In genomic region chr12:109443276-109443675, GRCm38 (mm10) we compare ENCODE assay signal across 20 mouse cellular contexts. TPM values are rescaled to one million over a fixed set of nuclear protein-coding genes. Genes with fewer than 3 reads are reported as not detected.
A peak's percentile ranks its signal among the peaks of the same experiment; 100 is the strongest.
DNase-seq lines count a peak whose midpoint lies in the region; ATAC-seq and TF ChIP-seq lines count a peak whose summit lies in the region.
"Had no signal": no experiment of that assay in that cellular context is flagged by ENCODE, and none has a peak within 500 bp of the region (broad histone marks: within the 10 kb centered on the region; RNA-seq: fewer than 3 reads in every experiment).

No protein-coding gene starts in this region.

- no peak overlapping the region for H3K9ac ChIP-seq in forebrain, embryonic 13.5 days
- H3K9ac ChIP-seq: hindbrain, embryonic 15.5 days; liver, embryonic 15.5 days; midbrain, embryonic 12.5 days had no signal

- peaks cover 77% of the 10 kb centered on the region for H3K4me1 ChIP-seq in forebrain, embryonic 13.5 days
- H3K4me1 ChIP-seq in limb, embryonic 10.5 days, result peaks cover 85% of the 10 kb centered on the region
- no peaks in the 10 kb centered on the region for H3K4me1 ChIP-seq in lung, adult 2 months (ENCODE audit: control insufficient read depth, insufficient read depth, low read length)

- no peak overlapping the region for H3K4me2 ChIP-seq in forebrain, embryonic 13.5 days
- H3K4me2 ChIP-seq: hindbrain, embryonic 15.5 days; liver, embryonic 15.5 days; midbrain, embryonic 12.5 days had no signal

- 64% methylated on average over 3 of the region's 3 CpGs for WGBS in forebrain, embryonic 13.5 days
- 40% methylated on average over 3 of the region's 3 CpGs for WGBS in limb, embryonic 10.5 days
- 76% methylated on average over 3 of the region's 3 CpGs for WGBS in lung, adult 2 months

- H3K27me3 ChIP-seq in forebrain, embryonic 13.5 days, result peaks cover 21% of the 10 kb centered on the region
- peaks cover 46% of the 10 kb centered on the region for H3K27me3 ChIP-seq in limb, embryonic 10.5 days (ENCODE audit: low read depth, poor library complexity, severe bottlenecking)

- H3K4me3 ChIP-seq in forebrain, embryonic 13.5 days, result no peak overlapping the region
- H3K4me3 ChIP-seq in limb, embryonic 10.5 days, result no peak overlapping the region
- H3K4me3 ChIP-seq in lung, adult 2 months (replicated peaks; ENCODE audit: extremely low read depth, low read depth, low read length), result no peak overlapping the region
- H3K4me3 ChIP-seq: hindbrain, embryonic 15.5 days; liver, embryonic 15.5 days; midbrain, embryonic 12.5 days had no signal

- TF ChIP-seq POLR2A in lung, adult 2 months (IDR thresholded peaks at IDR 0.05; ENCODE audit: borderline replicate concordance, extremely low read depth, low read depth, low read length), result no peak

- H3K36me3 ChIP-seq in forebrain, embryonic 13.5 days (ENCODE audit: poor library complexity, severe bottlenecking), result no peaks in the 10 kb centered on the region
- H3K36me3 ChIP-seq in limb, embryonic 10.5 days, result no peaks in the 10 kb centered on the region
- H3K36me3 ChIP-seq: hindbrain, embryonic 15.5 days; liver, embryonic 15.5 days; midbrain, embryonic 12.5 days had no signal

- H3K9me3 ChIP-seq in forebrain, embryonic 13.5 days (replicated peaks), result no peaks in the 10 kb centered on the region
- no peaks in the 10 kb centered on the region for H3K9me3 ChIP-seq in limb, embryonic 10.5 days (replicated peaks)
- H3K9me3 ChIP-seq: hindbrain, embryonic 15.5 days; liver, embryonic 15.5 days; midbrain, embryonic 12.5 days had no signal

- no peak overlapping the region for H3K27ac ChIP-seq in forebrain, embryonic 13.5 days
- peak overlapping the region; percentile 74 for H3K27ac ChIP-seq in limb, embryonic 10.5 days
- H3K27ac ChIP-seq: hindbrain, embryonic 15.5 days; liver, embryonic 15.5 days; midbrain, embryonic 12.5 days had no signal

- peak; percentile 43; the same call in 1 of the 2 replicates for ATAC-seq in forebrain, embryonic 13.5 days
- no peak for ATAC-seq in erythroid progenitor cell, adult 5-6 weeks (replicated peaks; ENCODE audit: low FRiP score, poor library complexity, severe bottlenecking)

- peak; percentile 49 for DNase-seq in layer of hippocampus, adult 11-12 months (ENCODE audit: low spot score)
- DNase-seq in layer of hippocampus, postnatal 25 days (ENCODE audit: extremely low spot score in 1 of 2, low spot score in 1 of 2), result no peak
- DNase-seq in brain, adult 2 months (ENCODE audit: low read depth, low spot score), result peak; percentile 64
- no peak for DNase-seq in limb, embryonic 10.5 days (ENCODE audit: low spot score)
- DNase-seq in lung, adult 2 months, result no peak
- DNase-seq in kidney, adult 18-20 months, result no peak
- DNase-seq: adrenal gland, adult 2 months; cerebellum, adult 18-20 months; heart, adult 18-20 months; kidney, adult 9 months; left cerebral cortex, postnatal 4 days; lung, postnatal 36 days; right cerebral cortex, postnatal 14 days had no signal

- TF ChIP-seq CTCF in lung, adult 2 months (IDR thresholded peaks at IDR 0.05; ENCODE audit: insufficient read depth, low read length), result no peak

RNA-seq across cellular contexts. Expression of gene Dlk1, which starts 9.3 kb away (rescaled TPM):
- total RNA-seq in layer of hippocampus, postnatal 25 days (2021), result 1 to 10 TPM; 3.4 to 6.7 TPM
- polyA plus RNA-seq in forebrain, embryonic 13.5 days (2015; fragmentation: Nextera tagmentation; extraction: Ambion mirVana), result 69.3 and 118 TPM in 2 replicates
- 106 and 159 TPM in 2 replicates for polyA plus RNA-seq in limb, embryonic 10.5 days (2016; fragmentation: Nextera tagmentation; extraction: Ambion mirVana)
- total RNA-seq in erythroid progenitor cell, adult 5-6 weeks (2015; ENCODE audit: low replicate concordance), result not detected in 2 replicates
- not detected in 2 replicates for total RNA-seq in erythroid progenitor cell, adult 5-6 weeks (2017; ENCODE audit: low replicate concordance)
- polyA plus RNA-seq in lung, adult 2 months (2012; rRNA removed), result 0.42 and 0.44 TPM in 2 replicates
- total RNA-seq: common myeloid progenitor, adult 5-6 weeks had no signal
- polyA plus RNA-seq: C2C12 had no signal

Comparison
In these comparisons a context has a peak if more than half of its experiments do, and no peak if none do; other contexts are left out.
1. DNase-seq: peak in layer of hippocampus, adult 11-12 months (single experiment) and brain, adult 2 months (single experiment); none in layer of hippocampus, postnatal 25 days (0 of 2), limb, embryonic 10.5 days (single experiment), lung, adult 2 months (single experiment) and kidney, adult 18-20 months (single experiment).
2. RNA of gene Dlk1, which starts 9.3 kb away (polyA plus RNA-seq): 106 to 159 TPM in limb, embryonic 10.5 days and 69.3 to 118 TPM in forebrain, embryonic 13.5 days; 0.42 to 0.44 TPM in lung, adult 2 months; every median in the first group is over 10 times any median in the second.